Mouse (Mus musculus): ENCODE measurements around the gene Mdga2. TPM values are rescaled to one million over a fixed set of nuclear protein-coding genes. Genes with fewer than 3 reads are reported as not detected.

Mdga2 gene
- total and polyA plus RNA-seq, 2 experiments from 2014 or later: 25.8 to 36.0 TPM

DNA sequence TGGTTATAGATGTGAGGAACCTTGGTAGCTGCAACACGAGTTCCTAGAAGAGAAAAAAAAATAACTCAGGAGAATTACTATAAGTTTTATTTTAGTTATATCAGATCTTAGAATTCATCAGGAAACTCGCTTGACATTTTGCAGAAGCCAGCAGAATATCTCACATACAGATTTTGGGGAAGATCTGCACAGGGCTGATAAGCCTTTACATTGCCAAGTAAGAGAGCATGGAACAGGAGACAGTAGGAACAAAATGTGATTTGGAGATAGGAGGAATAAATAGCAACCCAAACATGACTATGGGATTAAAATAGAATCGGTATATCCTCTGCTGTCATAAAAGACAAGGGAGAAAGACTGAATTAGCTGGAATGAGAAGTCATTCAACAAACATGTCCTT is 602.4 kb downstream of the Mdga2 start:
- H3K9ac ChIP-seq: no peak overlapping the region
- no peaks in the 10 kb centered on the region for H3K9me3 ChIP-seq (ENCODE audit: low read length)
- H3K36me3 ChIP-seq (ENCODE audit: insufficient read depth): no peaks in the 10 kb centered on the region
- WGBS: 76% methylated on average over 3 of the region's 3 CpGs
- no peak overlapping the region for H3K27ac ChIP-seq (ENCODE audit: low read depth, low read length)
- no peaks in the 10 kb centered on the region for H3K27me3 ChIP-seq (ENCODE audit: insufficient read depth, low read length)
- H3K4me2 ChIP-seq (ENCODE audit: low read depth): no peak overlapping the region
- H3K4me1 ChIP-seq (ENCODE audit: insufficient read depth): no peaks in the 10 kb centered on the region
- ATAC-seq: no peak
- no peak for TF ChIP-seq CTCF (IDR thresholded peaks at IDR 0.05; ENCODE audit: low read depth)
- no peak for DNase-seq
- no peak overlapping the region for H3K4me3 ChIP-seq (ENCODE audit: low read depth, low read length)

DNA sequence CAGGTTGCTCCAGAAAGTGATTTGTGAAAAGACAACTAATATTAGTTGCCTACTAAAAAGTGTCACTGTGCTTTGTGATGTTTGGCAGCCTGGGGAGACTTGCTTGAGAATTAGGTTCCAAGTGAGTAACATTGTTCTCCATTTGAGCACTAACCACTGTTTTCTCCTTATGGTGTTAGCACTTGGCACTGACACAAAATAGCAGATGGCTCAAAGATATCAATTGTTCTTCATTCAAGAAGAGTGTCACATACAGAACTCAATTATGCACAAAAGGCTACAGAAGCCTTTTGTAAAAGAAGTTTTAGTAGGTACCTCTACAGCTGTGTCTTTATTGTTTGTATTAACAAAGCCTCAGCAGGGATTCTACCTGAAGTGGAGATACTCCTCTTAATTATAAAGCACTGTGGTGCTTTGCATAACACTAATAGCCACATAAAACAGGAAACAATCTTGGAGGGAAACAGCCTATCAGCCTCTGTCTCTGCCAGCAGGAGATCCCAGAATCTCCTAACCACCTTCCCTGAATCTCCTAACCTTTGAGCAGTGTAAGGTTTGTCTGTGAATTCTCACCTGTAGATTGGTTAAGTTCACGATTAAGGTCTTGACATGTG is 630.6 kb downstream of the Mdga2 start:
- no peak overlapping the region for H3K4me3 ChIP-seq (ENCODE audit: low read depth, low read length)
- no peaks in the 10 kb centered on the region for H3K27me3 ChIP-seq (ENCODE audit: insufficient read depth, low read length)
- no peak overlapping the region for H3K9ac ChIP-seq
- DNase-seq (peak; percentile 18), ATAC-seq (peak; percentile 36; the same call in 1 of the 2 replicates)
- H3K36me3 ChIP-seq (ENCODE audit: insufficient read depth): no peaks in the 10 kb centered on the region
- no peak for TF ChIP-seq CTCF (IDR thresholded peaks at IDR 0.05; ENCODE audit: low read depth)
- no peak overlapping the region for H3K27ac ChIP-seq (ENCODE audit: low read depth, low read length)
- no peak overlapping the region for H3K4me2 ChIP-seq (ENCODE audit: low read depth)
- WGBS: 32% methylated on average over 1 of the region's 1 CpGs
- no peaks in the 10 kb centered on the region for H3K9me3 ChIP-seq (ENCODE audit: low read length)
- no peaks in the 10 kb centered on the region for H3K4me1 ChIP-seq (ENCODE audit: insufficient read depth)

DNA sequence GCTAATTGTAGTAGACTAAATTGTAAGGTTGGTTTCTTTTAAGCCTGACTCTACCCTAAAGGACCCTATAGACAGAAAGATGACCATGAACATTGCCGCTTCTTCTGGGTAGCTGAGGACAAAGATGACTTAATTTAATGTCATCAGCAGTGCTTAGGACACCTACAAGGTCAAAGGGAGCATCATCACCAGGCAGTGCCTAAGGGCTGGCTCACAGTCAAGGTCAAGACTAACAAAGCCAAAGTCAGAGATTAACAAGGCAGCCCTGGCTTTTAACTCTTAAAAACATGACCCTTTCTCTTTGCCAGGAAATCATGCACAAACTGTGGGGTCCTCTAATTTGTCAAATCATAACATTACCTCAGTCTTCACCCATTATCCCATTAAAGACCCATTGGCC is 657.0 kb downstream of the Mdga2 start:
- DNase-seq (no peak), ATAC-seq (no peak)
- no peak overlapping the region for H3K4me3 ChIP-seq (ENCODE audit: low read depth, low read length)
- no peak overlapping the region for H3K9ac ChIP-seq
- no peaks in the 10 kb centered on the region for H3K36me3 ChIP-seq (ENCODE audit: insufficient read depth)
- H3K27me3 ChIP-seq (ENCODE audit: insufficient read depth, low read length): no peaks in the 10 kb centered on the region
- no peaks in the 10 kb centered on the region for H3K9me3 ChIP-seq (ENCODE audit: low read length)
- 91% methylated on average over 1 of the region's 1 CpGs for WGBS
- H3K4me1 ChIP-seq (ENCODE audit: insufficient read depth): no peaks in the 10 kb centered on the region
- no peak overlapping the region for H3K27ac ChIP-seq (ENCODE audit: low read depth, low read length)
- no peak overlapping the region for H3K4me2 ChIP-seq (ENCODE audit: low read depth)
- TF ChIP-seq CTCF (IDR thresholded peaks at IDR 0.05; ENCODE audit: low read depth): no peak

DNA sequence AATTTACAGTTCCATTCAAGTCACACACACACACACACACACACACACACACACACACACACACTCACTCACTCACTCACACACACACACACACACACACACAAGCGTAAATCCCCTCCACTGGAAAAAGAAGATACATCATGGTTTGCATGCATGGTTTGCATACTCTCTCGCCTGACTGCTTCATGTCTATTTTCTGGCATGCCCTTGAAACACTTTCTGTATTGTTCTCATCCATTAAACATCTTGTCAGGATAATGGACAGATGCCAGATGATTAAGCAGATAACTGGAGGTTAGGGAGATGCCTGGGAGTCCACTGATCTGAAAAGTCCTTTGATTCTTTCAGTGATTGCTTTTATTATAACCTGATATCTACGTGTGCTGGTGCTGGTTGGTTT is 665.5 kb downstream of the Mdga2 start:
- Histone ChIP-seq H3K9me3 (ENCODE audit: low read length) (no peaks in the 10 kb centered on the region), H3K27ac (ENCODE audit: low read depth, low read length) (no peak overlapping the region), H3K27me3 (ENCODE audit: insufficient read depth, low read length) (no peaks in the 10 kb centered on the region), H3K4me2 (ENCODE audit: low read depth) (no peak overlapping the region), H3K4me3 (ENCODE audit: low read depth, low read length) (no peak overlapping the region), H3K36me3 (ENCODE audit: insufficient read depth) (no peaks in the 10 kb centered on the region), H3K4me1 (ENCODE audit: insufficient read depth) (no peaks in the 10 kb centered on the region), H3K9ac (no peak overlapping the region)
- TF ChIP-seq CTCF (IDR thresholded peaks at IDR 0.05; ENCODE audit: low read depth): no peak
- WGBS: 28% methylated on average over 3 of the region's 3 CpGs
- DNase-seq: peak; percentile 9
- no peak for ATAC-seq

DNA sequence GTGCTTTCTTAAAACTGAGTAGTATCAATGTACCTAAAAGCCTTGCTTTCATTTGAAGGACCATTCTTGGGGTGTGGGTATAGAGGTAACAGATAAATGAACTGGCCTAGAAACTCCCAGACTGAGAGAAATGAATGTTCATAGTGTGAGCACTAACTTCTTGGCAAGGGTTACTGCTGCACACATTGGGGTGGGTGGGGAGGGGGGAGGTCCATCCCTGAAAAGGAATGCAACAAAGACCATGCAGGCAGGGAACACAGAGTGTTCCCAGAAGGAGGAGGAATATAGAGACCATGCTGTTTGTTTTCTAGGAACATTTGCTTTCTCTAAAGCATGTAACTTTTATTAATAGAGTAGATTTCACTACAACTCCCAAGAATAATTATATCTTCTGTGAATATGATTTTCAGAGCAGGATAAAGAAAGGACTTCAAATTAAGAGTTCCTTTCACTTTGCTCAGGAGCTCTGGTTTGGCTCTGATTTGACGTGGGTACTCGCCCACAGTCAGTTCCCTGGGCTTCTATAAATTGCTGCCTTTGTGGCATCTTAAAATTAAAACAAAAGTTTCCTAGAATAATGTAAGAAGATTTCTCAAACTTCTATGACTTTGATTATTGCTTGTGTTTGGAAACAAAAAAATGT is 666.0 kb downstream of the Mdga2 start:
- TF ChIP-seq CTCF (IDR thresholded peaks at IDR 0.05; ENCODE audit: low read depth): no peak
- Histone ChIP-seq H3K36me3 (ENCODE audit: insufficient read depth) (no peaks in the 10 kb centered on the region), H3K4me1 (ENCODE audit: insufficient read depth) (no peaks in the 10 kb centered on the region), H3K27ac (ENCODE audit: low read depth, low read length) (no peak overlapping the region), H3K27me3 (ENCODE audit: insufficient read depth, low read length) (no peaks in the 10 kb centered on the region), H3K9ac (no peak overlapping the region), H3K4me2 (ENCODE audit: low read depth) (no peak overlapping the region), H3K4me3 (ENCODE audit: low read depth, low read length) (no peak overlapping the region), H3K9me3 (ENCODE audit: low read length) (no peaks in the 10 kb centered on the region)
- 27% methylated on average over 2 of the region's 2 CpGs for WGBS
- no peak for DNase-seq
- ATAC-seq: 0 out of 2 replicates have a peak, but pooled peaks have one; percentile 29

DNA sequence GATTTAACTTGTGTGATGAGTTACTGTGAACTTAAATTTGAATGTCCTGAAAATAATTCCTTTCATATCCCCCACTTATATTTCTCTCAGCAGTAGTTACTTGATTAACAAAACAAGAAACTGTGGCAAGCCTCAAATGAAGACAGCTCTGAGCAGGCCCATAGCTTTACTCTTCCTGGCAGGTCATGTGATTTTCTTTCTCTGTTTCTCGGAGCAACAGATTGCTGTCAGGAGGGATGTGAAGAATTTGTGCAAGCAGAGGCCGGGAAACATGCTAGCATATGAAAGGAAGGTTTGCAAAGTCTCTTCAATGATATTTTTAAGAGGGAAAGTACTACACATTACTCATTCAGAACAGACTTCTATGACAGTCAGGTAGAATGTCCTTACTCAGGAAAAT is 697.4 kb downstream of the Mdga2 start:
- no peaks in the 10 kb centered on the region for H3K9me3 ChIP-seq (ENCODE audit: low read length)
- H3K27ac ChIP-seq (ENCODE audit: low read depth, low read length): no peak overlapping the region
- H3K4me1 ChIP-seq (ENCODE audit: insufficient read depth): no peaks in the 10 kb centered on the region
- 14% methylated on average over 2 of the region's 2 CpGs for WGBS
- H3K4me2 ChIP-seq (ENCODE audit: low read depth): no peak overlapping the region
- ATAC-seq (no peak), DNase-seq (no peak)
- H3K9ac ChIP-seq: no peak overlapping the region
- H3K36me3 ChIP-seq (ENCODE audit: insufficient read depth): no peaks in the 10 kb centered on the region
- TF ChIP-seq CTCF (IDR thresholded peaks at IDR 0.05; ENCODE audit: low read depth): no peak
- no peak overlapping the region for H3K4me3 ChIP-seq (ENCODE audit: low read depth, low read length)
- no peaks in the 10 kb centered on the region for H3K27me3 ChIP-seq (ENCODE audit: insufficient read depth, low read length)

DNA sequence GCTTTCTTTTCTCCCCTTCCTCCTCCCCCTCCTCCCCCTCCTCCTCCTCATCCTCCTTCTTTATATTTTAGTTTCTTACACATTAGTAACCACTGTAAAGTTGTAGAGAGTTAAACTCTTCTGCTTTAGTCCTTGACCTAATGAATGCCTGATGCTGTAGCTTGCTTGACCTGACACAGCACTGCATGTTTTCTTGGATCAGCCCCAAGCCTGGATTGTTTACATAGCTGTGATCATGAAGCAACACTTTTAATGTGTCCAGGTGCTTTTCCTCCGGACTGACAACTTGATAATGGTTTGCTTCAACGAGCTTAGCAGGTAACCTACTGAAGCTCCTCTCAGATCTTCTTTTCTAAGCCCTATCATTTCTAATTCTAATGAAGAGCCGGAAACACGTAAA is 723.1 kb downstream of the Mdga2 start:
- no peak for TF ChIP-seq CTCF (IDR thresholded peaks at IDR 0.05; ENCODE audit: low read depth)
- no peaks in the 10 kb centered on the region for H3K9me3 ChIP-seq (ENCODE audit: low read length)
- ATAC-seq: no peak
- WGBS: 85% methylated on average over 4 of the region's 4 CpGs
- H3K4me3 ChIP-seq (ENCODE audit: low read depth, low read length): no peak overlapping the region
- DNase-seq: no peak
- no peaks in the 10 kb centered on the region for H3K36me3 ChIP-seq (ENCODE audit: insufficient read depth)
- H3K9ac ChIP-seq: no peak overlapping the region
- H3K27me3 ChIP-seq (ENCODE audit: insufficient read depth, low read length): no peaks in the 10 kb centered on the region
- no peak overlapping the region for H3K4me2 ChIP-seq (ENCODE audit: low read depth)
- no peak overlapping the region for H3K27ac ChIP-seq (ENCODE audit: low read depth, low read length)
- H3K4me1 ChIP-seq (ENCODE audit: insufficient read depth): no peaks in the 10 kb centered on the region
